8 mouse cellular contexts compared by ENCODE assay signal in genomic region chr19:25399511-25400211, GRCm38 (mm10).
A peak's percentile ranks its signal among the peaks of the same experiment; 100 is the strongest.
DNase-seq lines count a peak whose midpoint lies in the region; ATAC-seq and TF ChIP-seq lines count a peak whose summit lies in the region.

No protein-coding gene starts in this region.

- peaks cover 54% of the 10 kb centered on the region for H3K4me1 ChIP-seq in embryonic facial prominence, embryonic 13.5 days
- peaks cover 26% of the 10 kb centered on the region; the same call in 1 of the 2 replicates for H3K4me1 ChIP-seq in intestine, embryonic 15.5 days (replicated peaks)
- peaks cover 0 to 16% of the 10 kb centered on the region in 2 experiments; a peak in 2 of 4 replicates for H3K4me1 ChIP-seq in liver, embryonic 14.5 days (replicated peaks; ENCODE audit: control insufficient read depth in 2 of 2, insufficient read depth in 2 of 2, low read length in 1 of 2)
- 0 out of 2 replicates have a peak, but pooled peaks cover 5% of the 10 kb centered on the region for H3K4me1 ChIP-seq in stomach, postnatal 0 days (replicated peaks; ENCODE audit: control insufficient read depth, insufficient read depth)

- ATAC-seq in embryonic facial prominence, embryonic 13.5 days (ENCODE audit: insufficient number of reproducible peaks, insufficient read depth, low FRiP score, low TSS enrichment, low read depth), result no peak
- 0 out of 2 replicates have a peak, but pooled peaks have one; percentile 32 for ATAC-seq in intestine, embryonic 15.5 days
- peak; percentile 15; the same call in 1 of the 2 replicates for ATAC-seq in liver, embryonic 14.5 days (ENCODE audit: insufficient read depth)
- peak; percentile 36; the same call in 1 of the 2 replicates for ATAC-seq in stomach, postnatal 0 days (ENCODE audit: low FRiP score, low TSS enrichment)
- ATAC-seq in inflammation-experienced regulatory T-cells, adult 6 months, result no peak

- no peak for TF ChIP-seq EP300 in liver, embryonic 14.5 days (IDR thresholded peaks at IDR 0.05; ENCODE audit: low read depth)
- TF ChIP-seq EP300 in stomach, postnatal 0 days (optimal IDR thresholded peaks at IDR 0.05), result no peak

- peak; percentile 78 for DNase-seq in adrenal gland, postnatal 10 days
- DNase-seq in liver, embryonic 14.5 days (ENCODE audit: low read depth in 3 of 3, low spot score in 3 of 3), result no peak
- DNase-seq in stomach, postnatal 0 days (ENCODE audit: low spot score), result peak; percentile 41
- DNase-seq in urinary bladder, postnatal 36 days (ENCODE audit: low spot score in 2 of 2), result no peak
- DNase-seq in thymus, postnatal 0 days (ENCODE audit: low spot score), result no peak

- no peak overlapping the region for H3K9ac ChIP-seq in embryonic facial prominence, embryonic 13.5 days
- no peak overlapping the region for H3K9ac ChIP-seq in intestine, embryonic 15.5 days
- H3K9ac ChIP-seq in liver, embryonic 14.5 days (replicated peaks), result no peak overlapping the region
- H3K9ac ChIP-seq in stomach, postnatal 0 days (ENCODE audit: low read length), result no peak overlapping the region

- H3K4me2 ChIP-seq in embryonic facial prominence, embryonic 13.5 days, result peak overlapping the region; percentile 41
- H3K4me2 ChIP-seq in intestine, embryonic 15.5 days (replicated peaks), result peak overlapping the region; percentile 42
- no peak overlapping the region for H3K4me2 ChIP-seq in liver, embryonic 14.5 days (ENCODE audit: low read depth)
- peak overlapping the region; percentile 35 for H3K4me2 ChIP-seq in stomach, postnatal 0 days (replicated peaks; ENCODE audit: low read depth)

- H3K36me3 ChIP-seq in embryonic facial prominence, embryonic 13.5 days, result no peaks in the 10 kb centered on the region
- H3K36me3 ChIP-seq in intestine, embryonic 15.5 days, result no peaks in the 10 kb centered on the region
- no peaks in the 10 kb centered on the region for H3K36me3 ChIP-seq in liver, embryonic 14.5 days (replicated peaks; ENCODE audit: control insufficient read depth, insufficient read depth, low read depth)
- H3K36me3 ChIP-seq in stomach, postnatal 0 days (ENCODE audit: control insufficient read depth, insufficient read depth, low read length), result no peaks in the 10 kb centered on the region

- no peaks in the 10 kb centered on the region for H3K27me3 ChIP-seq in embryonic facial prominence, embryonic 13.5 days
- no peaks in the 10 kb centered on the region for H3K27me3 ChIP-seq in intestine, embryonic 15.5 days (replicated peaks)
- H3K27me3 ChIP-seq in liver, embryonic 14.5 days (ENCODE audit: control insufficient read depth, insufficient read depth, low read length), result no peaks in the 10 kb centered on the region
- no peaks in the 10 kb centered on the region for H3K27me3 ChIP-seq in stomach, postnatal 0 days (ENCODE audit: control insufficient read depth, insufficient read depth, low read length)

- H3K27ac ChIP-seq in embryonic facial prominence, embryonic 13.5 days, result peak overlapping the region; percentile 66
- H3K27ac ChIP-seq in intestine, embryonic 15.5 days, result peak overlapping the region; percentile 55
- no peak overlapping the region for H3K27ac ChIP-seq in liver, embryonic 14.5 days
- peak overlapping the region; percentile 85 for H3K27ac ChIP-seq in stomach, postnatal 0 days (replicated peaks)

- WGBS in embryonic facial prominence, embryonic 13.5 days, result 13% methylated on average over 9 of the region's 9 CpGs
- WGBS in intestine, embryonic 15.5 days, result 14% methylated on average over 9 of the region's 9 CpGs
- WGBS in liver, embryonic 14.5 days (ENCODE audit: insufficient replicate concordance), result 17% methylated on average over 9 of the region's 9 CpGs
- WGBS in stomach, postnatal 0 days, result 3% methylated on average over 9 of the region's 9 CpGs

- 0 out of 2 replicates have a peak, but pooled peaks cover 3% of the 10 kb centered on the region for H3K9me3 ChIP-seq in embryonic facial prominence, embryonic 13.5 days
- no peaks in the 10 kb centered on the region for H3K9me3 ChIP-seq in intestine, embryonic 15.5 days
- H3K9me3 ChIP-seq in liver, embryonic 14.5 days (ENCODE audit: control insufficient read depth, low read length), result no peaks in the 10 kb centered on the region
- no peaks in the 10 kb centered on the region for H3K9me3 ChIP-seq in stomach, postnatal 0 days (ENCODE audit: control insufficient read depth, low read length)

- no peak overlapping the region for H3K4me3 ChIP-seq in embryonic facial prominence, embryonic 13.5 days
- no peak overlapping the region for H3K4me3 ChIP-seq in intestine, embryonic 15.5 days (replicated peaks)
- no peak overlapping the region for H3K4me3 ChIP-seq in liver, embryonic 14.5 days (ENCODE audit: insufficient read depth in 1 of 2, low read depth in 2 of 2, low read length in 2 of 2)
- H3K4me3 ChIP-seq in stomach, postnatal 0 days (ENCODE audit: low read depth, low read length), result peak overlapping the region; percentile 16; the same call in 1 of the 2 replicates

- no peak for TF ChIP-seq CTCF in liver, embryonic 14.5 days (IDR thresholded peaks at IDR 0.05; ENCODE audit: low read depth)
- TF ChIP-seq CTCF in stomach, postnatal 0 days (IDR thresholded peaks at IDR 0.05; ENCODE audit: low read depth), result no peak

Comparison
In these comparisons a context has a peak if more than half of its experiments do, and no peak if none do; other contexts are left out.
1. DNase-seq: peak in adrenal gland, postnatal 10 days (single experiment) and stomach, postnatal 0 days (single experiment); none in liver, embryonic 14.5 days (0 of 3), urinary bladder, postnatal 36 days (0 of 2) and thymus, postnatal 0 days (single experiment).
2. ATAC-seq: peak in intestine, embryonic 15.5 days (single experiment), liver, embryonic 14.5 days (single experiment) and stomach, postnatal 0 days (single experiment); none in embryonic facial prominence, embryonic 13.5 days (single experiment) and inflammation-experienced regulatory T-cells, adult 6 months (single experiment).